Comparison of ENCODE assay signal across 19 mouse cellular contexts in the genomic region with DNA sequence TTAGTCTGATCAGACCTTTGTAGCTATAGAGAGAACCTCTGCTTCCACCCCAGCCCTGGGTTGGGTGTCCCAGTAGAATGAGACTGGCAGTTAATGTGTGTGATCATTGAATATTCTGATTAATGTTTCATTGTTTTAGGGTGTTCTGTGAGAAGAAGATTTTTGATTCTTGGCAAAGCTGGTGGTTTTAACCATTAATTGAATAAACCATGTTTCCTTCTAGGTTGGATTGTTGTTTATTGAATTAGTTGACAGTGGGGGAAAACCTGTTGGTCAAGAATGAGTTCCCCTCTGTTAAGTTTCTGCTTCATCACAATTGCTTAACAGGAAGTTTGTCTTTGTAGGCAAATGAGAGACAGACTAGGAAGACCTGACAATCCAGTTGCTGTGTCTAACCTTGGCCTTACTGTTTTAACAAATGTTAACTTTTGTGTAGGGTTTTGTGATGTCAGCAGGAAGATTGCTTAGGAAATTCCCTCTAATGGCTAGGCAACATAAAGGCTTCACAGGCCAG. TPM values are rescaled to one million over a fixed set of nuclear protein-coding genes. Genes with fewer than 3 reads are reported as not detected.
DNase-seq lines count a peak whose midpoint lies in the region; ATAC-seq and TF ChIP-seq lines count a peak whose summit lies in the region.
"Had no signal": no experiment of that assay in that cellular context is flagged by ENCODE, and none has a peak within 500 bp of the region (broad histone marks: within the 10 kb centered on the region; RNA-seq: fewer than 3 reads in every experiment).

No protein-coding gene starts in this region.

- no peaks in the 10 kb centered on the region for H3K9me3 ChIP-seq in midbrain, embryonic 11.5 days (ENCODE audit: control insufficient read depth, low read length)
- H3K9me3 ChIP-seq in midbrain, postnatal 0 days (ENCODE audit: low read length) = no peaks in the 10 kb centered on the region
- H3K9me3 ChIP-seq: G1E; midbrain, embryonic 15.5 days; neural tube, embryonic 12.5 days had no signal

- no peak overlapping the region for H3K4me2 ChIP-seq in midbrain, embryonic 11.5 days
- H3K4me2 ChIP-seq in midbrain, postnatal 0 days (ENCODE audit: low read depth, low read length, poor library complexity, severe bottlenecking) = no peak overlapping the region
- H3K4me2 ChIP-seq: hindbrain, embryonic 14.5 days; midbrain, embryonic 15.5 days; neural tube, embryonic 12.5 days had no signal

- no peak overlapping the region for H3K9ac ChIP-seq in midbrain, embryonic 11.5 days (ENCODE audit: low read length)
- no peak overlapping the region for H3K9ac ChIP-seq in midbrain, postnatal 0 days (replicated peaks; ENCODE audit: low read length, poor library complexity, severe bottlenecking)
- H3K9ac ChIP-seq: hindbrain, embryonic 14.5 days; midbrain, embryonic 15.5 days; neural tube, embryonic 12.5 days had no signal

- no peaks in the 10 kb centered on the region for H3K27me3 ChIP-seq in kidney, adult 2 months (replicated peaks; ENCODE audit: control insufficient read depth, insufficient read depth, low read length)
- no peaks in the 10 kb centered on the region for H3K27me3 ChIP-seq in midbrain, embryonic 11.5 days (ENCODE audit: control insufficient read depth, insufficient read depth, low read length)
- H3K27me3 ChIP-seq in midbrain, postnatal 0 days (ENCODE audit: insufficient read depth, low read length) = no peaks in the 10 kb centered on the region
- H3K27me3 ChIP-seq: midbrain, embryonic 15.5 days; neural tube, embryonic 12.5 days had no signal

- no peak for ATAC-seq in midbrain, embryonic 11.5 days (ENCODE audit: low FRiP score)
- no peak for ATAC-seq in midbrain, postnatal 0 days (ENCODE audit: low FRiP score)
- 0 out of 2 replicates have a peak, but pooled peaks have one; percentile 24 for ATAC-seq in monocyte, adult 5-6 weeks (replicated peaks; ENCODE audit: insufficient number of reproducible peaks, low FRiP score, low TSS enrichment, poor library complexity, severe bottlenecking)
- ATAC-seq: forebrain, embryonic 14.5 days; midbrain, embryonic 15.5 days had no signal

- TF ChIP-seq CTCF in kidney, adult 2 months (conservative IDR thresholded peaks at IDR 0.05; ENCODE audit: insufficient read depth, insufficient read length, low read depth, low read length) = no peak
- no peak for TF ChIP-seq CTCF in midbrain, postnatal 0 days (IDR thresholded peaks at IDR 0.05)
- no peak for TF ChIP-seq CTCF in lung, adult 2 months (IDR thresholded peaks at IDR 0.05; ENCODE audit: insufficient read depth, low read length)

- peak; percentile 81 for DNase-seq in kidney, adult 2 months
- no peak for DNase-seq in kidney, postnatal 36 days
- DNase-seq in midbrain, embryonic 11.5 days (ENCODE audit: low spot score, missing footprints) = peak; percentile 66
- DNase-seq in midbrain, postnatal 0 days (ENCODE audit: low spot score) = no peak
- DNase-seq in Muller cell, postnatal 12 days (ENCODE audit: inconsistent ontology term) = no peak
- DNase-seq in lung, adult 2 months = no peak
- DNase-seq: adrenal gland, postnatal 10 days; cerebellum, adult 2 months; gastrocnemius, adult 2 months; heart, adult 2 months; right cerebral cortex, postnatal 25 days; thymus, postnatal 25 days had no signal

- H3K4me3 ChIP-seq in kidney, adult 2 months (ENCODE audit: insufficient read depth, low read depth, low read length) = no peak overlapping the region
- no peak overlapping the region for H3K4me3 ChIP-seq in midbrain, embryonic 11.5 days (ENCODE audit: low read depth, low read length)
- H3K4me3 ChIP-seq in midbrain, postnatal 0 days (ENCODE audit: low read depth, low read length) = no peak overlapping the region
- H3K4me3 ChIP-seq in lung, adult 2 months (replicated peaks; ENCODE audit: extremely low read depth, low read depth, low read length) = no peak overlapping the region
- H3K4me3 ChIP-seq: gastrocnemius, adult 2 months; heart, adult 2 months; midbrain, embryonic 15.5 days; neural tube, embryonic 12.5 days had no signal

- no peak for TF ChIP-seq POLR2A in kidney, adult 2 months (IDR thresholded peaks at IDR 0.05; ENCODE audit: low read depth, low read length)
- TF ChIP-seq POLR2A in lung, adult 2 months (IDR thresholded peaks at IDR 0.05; ENCODE audit: borderline replicate concordance, extremely low read depth, low read depth, low read length) = no peak

- H3K4me1 ChIP-seq in kidney, adult 2 months (ENCODE audit: control insufficient read depth, insufficient read depth, low read length) = peaks cover 53% of the 10 kb centered on the region
- H3K4me1 ChIP-seq in midbrain, embryonic 11.5 days (ENCODE audit: control insufficient read depth, insufficient read depth, low read length) = no peaks in the 10 kb centered on the region
- no peaks in the 10 kb centered on the region for H3K4me1 ChIP-seq in midbrain, postnatal 0 days (ENCODE audit: insufficient read depth, low read length)
- peaks cover 24% of the 10 kb centered on the region for H3K4me1 ChIP-seq in lung, adult 2 months (ENCODE audit: control insufficient read depth, insufficient read depth, low read length)
- H3K4me1 ChIP-seq: midbrain, embryonic 15.5 days had no signal

- peak overlapping the region; percentile 99 for H3K27ac ChIP-seq in kidney, adult 2 months (ENCODE audit: insufficient read depth, low read depth, low read length)
- H3K27ac ChIP-seq in midbrain, embryonic 11.5 days (ENCODE audit: low read depth, low read length) = no peak overlapping the region
- H3K27ac ChIP-seq in midbrain, postnatal 0 days (ENCODE audit: low read depth, low read length) = no peak overlapping the region
- H3K27ac ChIP-seq: heart, adult 2 months; hindbrain, embryonic 14.5 days; macrophage; midbrain, embryonic 15.5 days; neural tube, embryonic 12.5 days had no signal

- H3K36me3 ChIP-seq in kidney, adult 2 months (ENCODE audit: control insufficient read depth, insufficient read depth, low read length) = no peaks in the 10 kb centered on the region
- H3K36me3 ChIP-seq in midbrain, embryonic 11.5 days (ENCODE audit: control insufficient read depth, insufficient read depth, low read length) = no peaks in the 10 kb centered on the region
- no peaks in the 10 kb centered on the region for H3K36me3 ChIP-seq in midbrain, postnatal 0 days (ENCODE audit: insufficient read depth, low read length)
- H3K36me3 ChIP-seq: midbrain, embryonic 15.5 days; neural tube, embryonic 12.5 days had no signal

RNA-seq across cellular contexts. Expression of a gene that starts 7.8 kb away (rescaled TPM):
- 62.2 and 63.7 TPM in 2 replicates for polyA plus RNA-seq in kidney, adult 2 months (2012; rRNA removed)
- 104 TPM in 2 replicates for polyA plus RNA-seq in midbrain, embryonic 11.5 days (2014; fragmentation: Nextera tagmentation; extraction: Ambion mirVana)
- 130 and 140 TPM in 2 replicates for total RNA-seq in midbrain, postnatal 0 days (2014; rRNA removed)
- polyA plus RNA-seq in midbrain, postnatal 0 days (2015; fragmentation: Nextera tagmentation; extraction: Ambion mirVana) = 97.1 and 100 TPM in 2 replicates
- total RNA-seq in monocyte, adult 5-6 weeks (2017) = 57.1 to 117 TPM (median 73.5 TPM) in 3 replicates
- polyA plus RNA-seq in lung, adult 2 months (2012; rRNA removed) = 34.3 and 49.2 TPM in 2 replicates

Comparison
In these comparisons a context has a peak if more than half of its experiments do, and no peak if none do; other contexts are left out.
1. DNase-seq: peak in kidney, adult 2 months (single experiment) and midbrain, embryonic 11.5 days (single experiment); none in kidney, postnatal 36 days (0 of 2), midbrain, postnatal 0 days (single experiment), Muller cell, postnatal 12 days (single experiment) and lung, adult 2 months (single experiment).